9 mouse cellular contexts compared by ENCODE assay signal in genomic region chr12:71701753-71702152, GRCm38 (mm10).
DNase-seq lines count a peak whose midpoint lies in the region; ATAC-seq lines count a peak whose summit lies in the region.
"Had no signal": no experiment of that assay in that cellular context is flagged by ENCODE, and none has a peak within 500 bp of the region (broad histone marks: within the 10 kb centered on the region; RNA-seq: fewer than 3 reads in every experiment).

No protein-coding gene starts in this region.

- no peaks in the 10 kb centered on the region for H3K36me3 ChIP-seq in heart, embryonic 12.5 days
- H3K36me3 ChIP-seq: neural tube, embryonic 13.5 days had no signal

- no peak overlapping the region for H3K4me3 ChIP-seq in heart, embryonic 12.5 days
- H3K4me3 ChIP-seq: neural tube, embryonic 13.5 days had no signal

- DNase-seq in heart, adult 18-20 months, result peak; percentile 25 to 64
- peak; percentile 16 for DNase-seq in A20 (ENCODE audit: low read depth, low spot score)
- peak; percentile 38 to 43 for DNase-seq in adrenal gland, postnatal 36 days
- DNase-seq in gastrocnemius, adult 8-10 months (ENCODE audit: low spot score in 2 of 2), result peak; percentile 13 to 17
- peak; percentile 50 to 59 for DNase-seq in left cerebral cortex, postnatal 25 days (ENCODE audit: low spot score in 2 of 2)
- no peak for DNase-seq in spleen, postnatal 14 days (ENCODE audit: low spot score in 2 of 2)
- no peak for DNase-seq in ovary, postnatal 14 days (ENCODE audit: low spot score)

- H3K9ac ChIP-seq in heart, embryonic 12.5 days, result no peak overlapping the region
- H3K9ac ChIP-seq: neural tube, embryonic 13.5 days had no signal

- H3K27ac ChIP-seq in heart, embryonic 12.5 days (ENCODE audit: poor library complexity, severe bottlenecking), result no peak overlapping the region
- H3K27ac ChIP-seq: neural tube, embryonic 13.5 days had no signal

- WGBS in heart, embryonic 12.5 days, result 79% methylated on average over 2 of the region's 2 CpGs

- no peak overlapping the region for H3K4me2 ChIP-seq in heart, embryonic 12.5 days
- H3K4me2 ChIP-seq: neural tube, embryonic 13.5 days had no signal

- H3K4me1 ChIP-seq in heart, embryonic 12.5 days (replicated peaks), result no peaks in the 10 kb centered on the region
- H3K4me1 ChIP-seq: neural tube, embryonic 13.5 days had no signal

- intact Hi-C loops in left cerebral cortex, postnatal 25 days (cut with DNase I), result loop anchor here (1.0 kb wide), 1 partner anchor 390 kb away; no protein-coding TSS in a partner anchor

- H3K9me3 ChIP-seq in heart, embryonic 12.5 days (replicated peaks), result peaks cover 15% of the 10 kb centered on the region

- no peaks in the 10 kb centered on the region for H3K27me3 ChIP-seq in heart, embryonic 12.5 days (replicated peaks)
- H3K27me3 ChIP-seq: neural tube, embryonic 13.5 days had no signal

- no peak for ATAC-seq in heart, embryonic 12.5 days (ENCODE audit: insufficient number of reproducible peaks, low FRiP score)

Comparison
In these comparisons a context has a peak if more than half of its experiments do, and no peak if none do; other contexts are left out.
1. DNase-seq: peak in heart, adult 18-20 months (2 of 2), A20 (single experiment), adrenal gland, postnatal 36 days (2 of 2), gastrocnemius, adult 8-10 months (2 of 2) and left cerebral cortex, postnatal 25 days (2 of 2); none in spleen, postnatal 14 days (0 of 2) and ovary, postnatal 14 days (single experiment).